Mouse (Mus musculus) spleen, postnatal 36 days (tissue): Measurements from ENCODE around the gene Fos.

Experiments used
- DNase-seq, 2 experiments: peaks; one replicate each; pipeline ENCODE4 v3.0.0; 2022; ENCODE audit warnings: low spot score in 2 of 2, mixed read lengths in 1 of 2

Fos gene

GRCm38 (mm10) chr12:85473481-85474297 lies at the start of gene Fos:
Gene Fos (plus strand): TSS chr12:85473890.
- DNase-seq = peak; percentile 82 to 83

- no peak for DNase-seq
Measured at GRCm38 (mm10) chr12:85425721-85426120, 48.0 kb upstream of the Fos start.

DNA sequence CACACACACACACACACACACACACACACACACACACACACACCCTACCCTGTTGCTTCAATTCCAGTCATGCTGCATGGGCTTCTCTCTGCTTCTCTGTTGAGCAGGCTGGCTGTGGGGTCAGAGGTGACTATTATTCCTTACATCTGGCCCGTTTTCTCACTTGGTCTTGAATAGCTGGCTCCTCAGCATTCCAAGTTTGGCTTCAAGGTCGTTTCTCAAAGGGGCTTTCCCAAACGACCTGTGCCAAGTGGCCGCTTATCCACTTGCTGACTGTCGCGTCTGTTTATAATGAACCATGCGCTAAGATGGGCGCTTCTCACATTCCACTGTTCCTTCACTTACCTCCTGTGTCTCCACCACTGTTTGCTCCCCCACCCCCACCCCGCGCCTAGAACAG lies 47.6 kb upstream of the Fos start:
- no peak for DNase-seq

DNA sequence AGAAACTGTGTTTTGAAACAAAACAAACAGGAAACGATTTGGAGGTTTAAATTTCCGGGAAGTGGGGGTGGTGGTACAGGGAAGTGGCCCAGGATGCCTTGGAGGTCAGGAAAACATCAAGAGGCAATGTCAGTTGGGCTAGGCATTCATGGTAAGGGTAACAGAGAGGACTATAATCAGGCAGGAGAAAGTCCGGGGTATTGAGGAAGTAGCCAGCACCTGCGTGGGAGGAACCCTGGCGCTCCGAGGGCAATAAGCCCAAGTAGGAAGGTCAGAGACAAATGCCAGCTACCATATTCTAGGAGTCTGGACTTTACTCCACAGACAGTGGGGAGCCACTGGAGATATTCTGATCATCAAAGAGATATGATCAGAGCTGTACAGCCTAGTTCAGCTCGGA lies 45.9 kb upstream of the Fos start:
- no peak for DNase-seq

DNA sequence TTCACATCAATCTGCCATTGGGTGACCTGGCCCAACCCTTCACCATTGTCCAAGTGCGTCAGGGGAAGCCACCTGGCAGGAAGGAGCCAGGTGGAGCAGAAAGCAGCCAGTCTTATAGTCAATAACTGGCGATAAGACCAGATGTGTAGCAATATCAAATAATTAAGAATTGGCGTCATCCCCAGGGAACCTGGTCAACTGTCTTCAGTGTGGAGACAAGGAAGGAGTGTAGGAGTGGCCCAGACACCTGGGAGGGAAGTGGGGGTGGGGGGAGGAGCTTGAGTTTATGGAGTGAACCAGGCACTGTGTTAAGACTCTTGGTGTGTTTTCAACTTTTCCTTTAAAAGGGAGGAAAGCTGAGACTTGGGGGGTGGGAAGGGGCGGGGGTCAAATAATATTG lies 43.7 kb upstream of the Fos start:
- DNase-seq = no peak

- no peak for DNase-seq
Measured at GRCm38 (mm10) chr12:85430434-85430833, 43.3 kb upstream of the Fos start.

DNA sequence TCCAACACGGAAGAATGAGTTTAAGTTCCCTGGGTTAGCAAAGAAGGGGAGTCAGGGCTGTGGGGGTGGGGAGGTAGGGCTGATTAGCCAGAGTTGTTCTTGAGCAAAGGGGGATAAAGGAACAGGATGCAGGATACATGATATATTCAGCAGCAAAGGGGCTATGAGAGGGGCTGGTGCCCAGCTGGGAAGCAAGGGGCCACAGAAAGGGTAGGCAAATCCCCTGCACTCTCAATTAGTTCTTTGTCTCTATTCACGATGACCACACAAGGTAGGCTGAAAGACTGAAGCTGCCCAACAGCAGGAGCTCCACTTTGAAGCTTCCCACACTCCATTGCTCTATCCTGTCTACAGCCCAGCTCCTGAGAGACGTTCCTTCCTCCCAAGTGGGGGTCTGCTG lies 39.8 kb upstream of the Fos start:
- no peak for DNase-seq

GRCm38 (mm10) chr12:85434526-85434925 lies 39.2 kb upstream of the Fos start:
- no peak for DNase-seq

DNA sequence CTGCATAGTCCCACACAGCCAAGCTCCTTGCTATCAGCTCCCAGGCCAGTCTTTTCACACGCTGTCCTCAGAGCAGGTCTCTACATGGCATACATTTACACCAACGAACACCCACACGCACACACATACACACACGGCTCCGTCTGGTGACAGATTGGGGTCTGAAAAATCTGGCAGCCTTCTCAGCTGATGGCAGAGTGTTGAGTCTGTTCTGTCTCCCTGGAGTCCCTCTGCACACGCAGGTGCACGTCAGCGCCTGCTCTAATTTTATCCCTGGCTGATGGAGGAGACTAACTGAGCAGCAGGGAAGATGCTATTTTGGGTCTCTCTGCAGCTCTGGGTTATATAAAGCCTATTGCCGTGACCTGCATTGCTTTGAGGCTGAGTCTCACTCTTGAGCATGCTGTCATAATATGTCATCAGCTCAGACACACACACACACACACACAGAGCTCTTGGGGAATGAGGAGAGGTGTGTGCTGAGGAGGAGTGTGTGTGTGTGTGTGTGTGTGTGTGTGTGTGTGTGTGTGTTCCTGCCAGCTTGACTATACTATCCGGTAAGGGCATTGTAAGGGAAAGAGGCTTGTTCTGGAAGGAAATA lies 37.6 kb upstream of the Fos start:
- DNase-seq = no peak

DNA sequence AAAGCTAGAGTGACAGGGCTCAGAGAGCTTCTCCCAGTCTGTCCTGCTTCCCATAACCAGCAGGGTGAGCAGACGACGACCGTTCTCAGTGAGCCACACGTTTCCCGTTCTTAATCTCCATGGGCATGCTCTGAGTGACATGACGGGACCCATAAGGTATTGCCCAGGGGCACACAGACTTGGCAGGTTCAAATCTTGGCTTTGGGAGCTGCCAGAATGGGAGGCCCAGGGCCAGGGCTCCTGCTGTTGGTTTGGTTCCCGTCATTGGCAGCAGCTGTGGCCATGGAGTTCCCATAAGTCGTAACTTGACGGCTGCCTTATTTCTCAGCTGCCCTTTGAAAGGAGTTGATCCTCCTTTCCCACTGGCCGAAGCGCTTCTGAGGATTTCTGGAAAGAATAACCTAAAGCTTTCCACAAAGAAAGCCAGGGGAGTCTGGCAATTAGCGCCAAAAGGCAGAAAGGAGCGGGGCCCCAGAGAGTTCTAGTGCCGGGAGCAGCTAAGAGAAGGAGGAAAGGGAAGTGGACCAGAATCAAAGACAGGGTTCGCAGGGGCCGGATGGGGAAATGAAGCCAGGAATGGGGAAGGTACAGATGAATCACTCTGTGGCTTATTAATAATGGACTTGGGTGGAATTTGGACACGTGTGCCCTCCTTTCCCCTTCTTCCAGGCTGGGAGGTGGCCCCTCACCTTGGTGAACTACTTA lies 36.4 kb upstream of the Fos start:
- no peak for DNase-seq

GRCm38 (mm10) chr12:85443456-85443855 lies 30.2 kb upstream of the Fos start:
- DNase-seq = no peak

DNA sequence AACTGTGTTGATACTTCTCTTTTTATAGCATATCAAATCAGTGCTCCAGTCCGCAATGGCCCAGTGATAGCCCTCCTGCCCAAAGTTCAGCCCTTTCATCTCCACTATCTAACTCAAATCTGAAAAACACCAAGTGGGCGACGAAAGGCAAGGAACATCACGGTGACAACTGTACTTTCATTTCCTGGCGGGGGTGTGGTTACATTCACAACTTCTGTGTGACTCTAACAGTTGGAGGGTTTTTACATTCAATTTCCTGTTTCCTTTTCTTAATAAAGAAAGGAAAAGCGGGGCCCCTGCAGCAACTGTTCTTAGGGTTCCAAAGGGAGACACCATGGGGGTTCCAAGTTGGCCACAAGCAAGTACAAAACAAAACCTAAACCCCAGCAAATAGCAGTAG lies 29.0 kb upstream of the Fos start:
- DNase-seq = peak; percentile 76 to 80

DNA sequence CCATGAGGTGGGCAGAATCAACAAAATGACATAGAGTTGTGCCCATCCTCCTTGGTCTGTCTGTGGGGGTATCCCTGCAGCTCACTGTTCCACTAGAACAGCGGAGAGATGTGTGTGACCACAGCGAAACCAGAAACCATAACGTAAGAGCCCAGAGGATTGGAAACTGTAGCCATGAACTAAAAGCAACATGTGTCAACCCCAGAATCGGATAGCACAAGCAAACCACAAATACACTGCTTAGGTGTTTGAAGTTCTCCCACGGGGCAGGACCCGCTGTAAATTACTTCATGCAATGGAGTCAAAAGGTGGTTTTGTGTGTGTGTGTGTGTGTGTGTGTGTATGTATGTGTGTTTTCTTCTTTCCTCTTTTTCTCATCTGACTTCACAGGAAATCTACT lies 26.7 kb upstream of the Fos start:
- peak; percentile 51 to 60 for DNase-seq

GRCm38 (mm10) chr12:85447490-85447889 lies 26.2 kb upstream of the Fos start:
- no peak for DNase-seq

- no peak for DNase-seq
Measured at GRCm38 (mm10) chr12:85449478-85449877, 24.2 kb upstream of the Fos start.

DNA sequence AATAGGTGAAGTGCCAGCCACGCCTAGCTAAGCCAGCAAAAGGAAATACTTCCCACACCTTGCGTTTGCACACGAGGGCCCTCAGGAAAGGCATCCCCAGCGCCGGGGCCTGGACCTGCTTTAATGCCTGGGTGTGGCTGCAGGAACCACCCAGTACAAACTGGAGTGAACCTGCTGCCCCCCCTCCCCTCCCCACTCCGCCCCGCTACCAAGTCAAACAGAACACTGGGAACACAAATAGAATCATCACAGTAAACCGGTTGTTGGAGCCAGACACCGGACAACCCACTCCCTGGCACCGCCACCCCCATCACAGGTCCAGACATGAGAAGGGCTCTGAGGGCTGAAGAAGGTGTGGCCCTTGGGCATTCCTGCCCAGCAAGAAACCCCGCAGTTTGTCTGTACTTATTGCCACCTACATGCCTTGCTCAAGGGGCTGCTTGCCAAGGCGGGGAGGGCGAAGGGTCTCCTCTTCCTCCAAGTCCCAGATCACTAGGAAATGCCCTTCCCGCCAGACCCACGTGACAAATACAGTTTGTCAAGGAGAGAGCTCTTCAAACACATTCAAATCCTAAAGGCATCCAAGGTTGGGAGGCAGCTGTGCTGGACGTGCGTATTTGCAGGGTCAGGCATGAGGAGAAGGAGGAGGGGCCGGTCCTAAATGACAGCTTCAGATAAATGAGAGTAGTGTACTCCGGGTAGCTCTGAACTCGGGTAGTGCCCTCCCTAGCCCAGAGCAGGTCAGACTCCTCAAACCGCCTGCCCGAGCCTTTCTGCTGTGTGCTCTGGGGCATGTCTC lies 21.8 kb upstream of the Fos start:
- no peak for DNase-seq

GRCm38 (mm10) chr12:85455065-85456058 lies 18.3 kb upstream of the Fos start:
- DNase-seq = peak; percentile 96 to 97

GRCm38 (mm10) chr12:85456276-85456675 lies 17.4 kb upstream of the Fos start:
- no peak for DNase-seq

DNA sequence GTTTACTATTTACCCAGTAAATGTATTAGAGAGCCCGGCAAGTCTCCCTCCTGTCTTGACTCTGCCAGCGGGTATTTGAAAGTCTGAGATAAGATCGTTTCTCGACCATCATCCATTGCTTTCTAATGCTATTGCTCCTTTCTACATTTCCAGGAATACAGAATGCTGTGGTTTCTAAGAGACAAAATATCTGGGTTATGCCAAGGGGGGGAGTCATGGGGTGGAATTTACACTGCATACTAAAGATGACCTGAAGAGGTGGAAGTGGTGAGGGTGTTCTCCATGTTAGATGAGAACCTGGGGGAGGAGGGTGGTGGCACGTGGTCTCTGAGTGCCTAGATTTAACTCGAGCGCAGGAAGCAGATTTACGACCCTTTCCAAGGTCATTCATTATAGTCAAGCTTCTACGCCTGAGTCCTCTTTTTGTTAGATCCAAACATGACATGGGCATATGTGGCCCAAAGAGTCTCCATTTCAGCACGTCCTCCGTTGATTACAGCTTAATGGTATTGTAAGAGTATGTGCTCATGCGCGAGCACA lies 16.7 kb upstream of the Fos start:
- DNase-seq = no peak

- no peak for DNase-seq
Measured at GRCm38 (mm10) chr12:85459820-85460219, 13.9 kb upstream of the Fos start.
